Mouse (Mus musculus) testis, adult 10 weeks (tissue): Measurements from ENCODE around the gene Ipo9. TPM values are rescaled to one million over a fixed set of nuclear protein-coding genes. Genes with fewer than 3 reads are reported as not detected.

Experiments
- polyA plus RNA-seq: library from polyadenylated mRNA; stranded (reverse); fragments of 350-450 nt; fragmentation: Illumina TruSeq; extraction: RNeasy Lipid Tissue Mini Kit (QIAGEN cat#74804); gene quantifications from one replicate; pipeline ENCODE4 v1.2.3, GENCODE M21; 2014; ENCODE audit warnings: low read depth, low replicate concordance

The Ipo9 gene
- polyA plus RNA-seq = 18.3 TPM

DNA sequence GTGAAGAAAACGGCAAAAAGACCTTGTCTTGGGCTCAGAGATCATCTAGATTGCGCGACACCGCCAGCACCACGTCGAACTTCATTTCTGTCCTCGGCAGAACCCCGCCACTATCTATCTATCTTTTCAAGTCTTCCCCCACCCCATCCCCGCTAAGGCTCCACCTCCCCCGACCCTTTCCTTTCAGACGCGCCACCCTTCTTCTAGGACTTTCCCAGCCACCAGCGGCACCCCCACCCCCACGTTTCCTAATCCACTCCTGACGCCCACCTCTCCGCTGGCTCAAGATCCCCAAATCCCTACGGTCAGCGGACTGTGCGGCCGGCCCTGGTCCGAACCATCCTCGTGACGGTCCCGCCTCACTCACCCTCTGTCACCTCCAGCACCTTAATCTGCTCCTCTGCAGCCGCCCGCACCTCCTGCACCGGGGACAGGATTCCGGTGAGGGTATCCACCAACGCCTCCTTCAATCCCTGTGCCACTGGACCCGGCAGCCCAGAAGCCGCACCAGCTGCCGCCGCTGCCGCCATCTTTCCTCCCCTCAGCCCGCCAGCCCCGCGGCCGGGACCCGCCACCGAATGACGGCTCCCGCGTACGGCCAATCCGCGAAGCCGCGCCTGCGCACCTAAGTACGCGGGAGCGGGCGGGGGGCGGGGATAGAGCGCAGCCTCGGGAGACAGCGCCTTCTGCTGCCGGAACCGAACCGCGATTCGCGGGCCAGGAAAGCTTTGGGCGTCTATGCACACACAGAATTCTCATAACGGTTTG lies at the start of gene Ipo9:
Gene Ipo9, minus strand, starts transcription at position 599 of the 768 bp plus-strand sequence.

DNA sequence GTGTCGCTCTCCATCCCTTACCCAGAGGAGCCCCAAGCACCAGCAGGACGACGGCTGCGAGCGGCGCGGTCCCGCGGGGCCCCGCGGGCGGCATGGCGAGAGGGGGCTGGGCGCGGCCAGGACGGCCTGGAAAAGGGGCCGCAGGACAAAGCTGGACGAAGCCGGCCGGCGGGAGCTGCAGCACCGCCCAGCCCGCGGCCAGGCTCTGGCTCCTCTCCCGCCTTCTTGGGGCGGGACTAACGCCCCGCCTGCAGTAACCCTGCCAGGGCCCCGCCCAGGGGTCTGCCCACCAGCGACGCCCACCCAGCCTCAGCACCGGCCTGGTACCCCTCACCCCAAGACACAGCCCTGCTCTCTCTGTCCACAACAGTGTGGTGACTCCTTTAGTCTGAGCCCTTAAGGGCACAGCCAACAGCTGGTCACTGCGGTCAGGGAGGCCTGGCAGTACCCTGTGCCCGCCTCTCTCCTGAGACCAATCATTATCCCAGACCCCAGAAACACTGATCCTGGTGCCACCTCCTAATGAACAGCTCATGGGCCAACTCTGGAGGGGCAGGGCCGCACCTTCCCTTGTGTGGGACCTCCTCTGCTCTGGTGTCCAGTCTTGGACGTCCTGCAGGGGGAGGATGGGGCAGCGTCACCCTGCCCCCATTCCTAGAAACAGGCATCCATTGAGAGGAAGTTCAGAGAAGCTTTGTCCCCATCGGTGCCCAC lies 55.3 kb downstream of the Ipo9 start, which contains the start of gene Shisa4:
Gene Shisa4, minus strand, starts transcription at position 370 of the 714 bp plus-strand sequence.

Other genes starting within 250 kb of the Ipo9 start
- gene Elf3, start 171.9 kb downstream of the Ipo9 start, polyA plus RNA-seq = not detected
- 13.6 TPM for gene Rnpep, start 146.4 kb downstream of the Ipo9 start, polyA plus RNA-seq
- gene Timm17a, start 116.7 kb downstream of the Ipo9 start, polyA plus RNA-seq = 44.9 TPM
- gene Lmod1, start 105.7 kb downstream of the Ipo9 start, polyA plus RNA-seq = 0.46 TPM
- gene Shisa4, start 55.3 kb downstream of the Ipo9 start, polyA plus RNA-seq = not detected
- gene Nav1, start 176.8 kb upstream of the Ipo9 start, polyA plus RNA-seq = 1.1 TPM